Mouse (Mus musculus): ENCODE results near the gene Acmsd. TPM values are rescaled to one million over a fixed set of nuclear protein-coding genes. Genes with fewer than 3 reads are reported as not detected.

The Acmsd gene
- polyA plus RNA-seq, 1 experiment, result not detected

DNA sequence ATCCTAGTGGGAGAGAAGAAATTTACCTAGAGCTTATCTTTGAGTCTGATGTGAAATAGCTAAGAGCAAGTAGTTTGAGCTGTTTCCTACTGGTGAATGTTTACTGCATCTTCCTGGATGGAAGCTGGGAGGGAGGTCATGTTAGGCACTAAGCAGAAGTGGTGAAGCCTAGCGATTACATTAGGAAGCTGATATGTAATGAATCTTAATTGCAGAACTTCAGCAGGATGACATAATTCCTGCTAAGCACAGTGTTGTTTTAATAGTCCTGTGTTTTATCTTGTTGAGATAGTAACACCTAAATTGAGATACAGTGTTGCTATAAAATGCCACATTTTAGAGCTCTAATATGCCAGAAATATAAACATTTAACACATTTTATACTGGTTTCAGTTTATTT, 56.7 kb downstream of the Acmsd start:
- Histone ChIP-seq H3K27ac (ENCODE audit: insufficient read depth, low read depth, low read length) (no peak overlapping the region), H3K4me1 (ENCODE audit: control insufficient read depth, insufficient read depth, low read length) (peaks cover 13% of the 10 kb centered on the region), H3K4me3 (ENCODE audit: insufficient read depth, low read depth, low read length) (no peak overlapping the region)
- TF ChIP-seq POLR2A (IDR thresholded peaks at IDR 0.05; ENCODE audit: insufficient read depth, low read depth, low read length), result no peak
- no peak for TF ChIP-seq CTCF (IDR thresholded peaks at IDR 0.05; ENCODE audit: insufficient read depth, low read depth, low read length)
- WGBS, result 13% methylated on average over 1 of the region's 1 CpGs

DNA sequence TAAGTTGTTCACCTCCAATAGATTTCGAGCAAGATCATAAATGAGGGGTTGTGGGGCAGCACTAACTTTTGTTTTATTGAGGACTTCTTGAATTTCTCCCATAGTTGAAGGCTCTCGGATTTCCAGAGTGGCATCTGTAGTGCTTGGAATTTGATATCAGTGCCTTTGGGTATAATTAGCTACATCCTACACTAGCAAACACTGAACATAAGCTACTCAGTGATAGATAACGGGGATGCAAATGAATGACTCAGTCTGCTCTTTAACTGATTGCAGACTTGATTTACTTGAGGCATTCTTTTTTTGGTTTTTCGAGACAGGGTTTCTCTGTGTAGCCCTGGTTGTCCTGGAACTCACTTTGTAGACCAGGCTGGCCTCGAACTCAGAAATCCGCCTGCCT, 59.7 kb downstream of the Acmsd start:
- Histone ChIP-seq H3K4me1 (ENCODE audit: control insufficient read depth, insufficient read depth, low read length) (peaks cover 8% of the 10 kb centered on the region), H3K27ac (ENCODE audit: insufficient read depth, low read depth, low read length) (no peak overlapping the region), H3K4me3 (ENCODE audit: insufficient read depth, low read depth, low read length) (no peak overlapping the region)
- WGBS, result 67% methylated on average over 6 of the region's 6 CpGs
- no peak for TF ChIP-seq POLR2A (IDR thresholded peaks at IDR 0.05; ENCODE audit: insufficient read depth, low read depth, low read length)
- no peak for TF ChIP-seq CTCF (IDR thresholded peaks at IDR 0.05; ENCODE audit: insufficient read depth, low read depth, low read length)

DNA sequence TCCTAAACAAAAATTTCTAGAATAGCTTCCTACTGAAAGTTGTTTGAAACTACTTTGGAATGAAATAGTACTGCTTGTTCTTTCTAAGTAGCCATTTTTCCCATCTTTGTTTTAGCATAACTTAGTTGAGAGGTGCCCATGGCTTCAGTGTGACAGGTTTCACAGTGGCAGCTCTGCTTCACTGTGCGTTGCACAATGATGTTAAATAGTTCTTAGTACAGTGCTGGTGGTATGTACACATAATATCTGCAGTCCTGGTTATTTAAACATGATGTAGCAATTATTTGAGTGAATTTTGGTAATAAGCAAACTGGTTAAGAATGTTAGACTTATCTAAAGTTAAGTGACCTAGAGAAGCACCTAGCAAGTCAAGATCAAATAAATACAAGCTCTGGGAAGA, 64.2 kb downstream of the Acmsd start:
- 91% methylated on average over 1 of the region's 1 CpGs for whole genome bisulfite sequencing

DNA sequence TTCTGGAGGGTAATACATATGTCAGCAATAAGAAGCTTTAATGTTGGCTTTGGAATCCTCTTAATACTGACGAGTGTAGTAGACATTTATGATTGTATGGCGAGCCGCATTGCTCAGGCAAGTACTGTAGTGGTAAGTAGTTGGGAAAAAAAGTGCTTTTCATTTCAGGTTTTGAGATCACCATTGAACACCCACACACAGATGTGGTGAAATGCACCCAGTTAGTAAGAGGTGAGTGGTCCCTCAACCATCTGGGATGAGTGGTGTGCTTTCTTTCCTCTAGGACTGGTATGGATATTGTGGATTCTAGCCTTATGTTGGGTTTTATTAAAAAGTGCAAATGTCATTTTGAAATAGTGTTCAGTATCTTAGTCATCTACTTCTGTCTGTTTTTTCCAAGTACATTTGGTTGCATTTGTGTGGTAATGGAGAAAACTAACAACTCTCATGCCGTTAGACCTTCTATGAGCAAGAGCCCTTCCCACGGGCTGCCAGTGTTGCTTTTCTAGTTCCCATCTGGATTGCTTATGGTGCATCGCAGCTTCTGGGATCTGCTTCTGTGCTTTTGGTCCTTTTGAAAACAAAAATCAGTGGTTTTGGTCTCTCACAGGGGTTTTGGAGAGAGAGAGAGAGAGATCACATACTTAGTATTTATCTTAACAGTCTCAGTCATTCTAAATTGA, 66.0 kb downstream of the Acmsd start:
- 54% methylated on average over 6 of the region's 6 CpGs for WGBS
- TF ChIP-seq CTCF (IDR thresholded peaks at IDR 0.05; ENCODE audit: insufficient read depth, low read depth, low read length) (no peak), POLR2A (IDR thresholded peaks at IDR 0.05; ENCODE audit: insufficient read depth, low read depth, low read length) (no peak)
- Histone ChIP-seq H3K27ac (ENCODE audit: insufficient read depth, low read depth, low read length) (no peak overlapping the region), H3K4me3 (ENCODE audit: insufficient read depth, low read depth, low read length) (no peak overlapping the region), H3K4me1 (ENCODE audit: control insufficient read depth, insufficient read depth, low read length) (0 out of 2 replicates have a peak, but pooled peaks cover 2% of the 10 kb centered on the region)

More for the DNA sequence above, 64.2 kb downstream of the Acmsd start:
- H3K4me1 ChIP-seq (ENCODE audit: control insufficient read depth, insufficient read depth, low read length), result peaks cover 5% of the 10 kb centered on the region; the same call in 1 of the 2 replicates
- H3K4me3 ChIP-seq (ENCODE audit: insufficient read depth, low read depth, low read length), result no peak overlapping the region
- no peak overlapping the region for H3K27ac ChIP-seq (ENCODE audit: insufficient read depth, low read depth, low read length)
- no peak for TF ChIP-seq POLR2A (IDR thresholded peaks at IDR 0.05; ENCODE audit: insufficient read depth, low read depth, low read length)
- TF ChIP-seq CTCF (IDR thresholded peaks at IDR 0.05; ENCODE audit: insufficient read depth, low read depth, low read length), result no peak

DNA sequence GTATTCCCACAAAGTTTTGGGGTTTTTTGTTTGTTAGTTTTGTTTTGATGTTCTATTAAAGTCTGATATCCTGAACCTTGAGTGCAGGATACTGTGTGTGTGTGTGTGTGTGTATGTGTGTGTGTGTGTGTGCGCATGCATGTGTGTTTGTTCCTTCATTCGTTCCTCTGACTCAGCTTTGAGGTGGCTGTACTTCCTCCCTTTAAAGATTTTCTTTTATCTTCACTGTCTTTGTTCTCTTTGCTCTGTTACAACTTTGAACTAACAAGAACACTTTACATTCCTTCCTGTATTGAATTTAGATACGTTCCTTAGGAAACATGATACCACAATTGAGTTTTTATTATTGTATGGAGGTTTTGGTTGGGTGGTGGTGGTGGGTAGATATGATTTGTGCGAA, 67.1 kb downstream of the Acmsd start:
- Histone ChIP-seq H3K4me3 (ENCODE audit: insufficient read depth, low read depth, low read length) (no peak overlapping the region), H3K4me1 (ENCODE audit: control insufficient read depth, insufficient read depth, low read length) (no peaks in the 10 kb centered on the region), H3K27ac (ENCODE audit: insufficient read depth, low read depth, low read length) (no peak overlapping the region)
- TF ChIP-seq CTCF (IDR thresholded peaks at IDR 0.05; ENCODE audit: insufficient read depth, low read depth, low read length) (no peak), POLR2A (IDR thresholded peaks at IDR 0.05; ENCODE audit: insufficient read depth, low read depth, low read length) (no peak)
- WGBS, result 69% methylated on average over 4 of the region's 4 CpGs

DNA sequence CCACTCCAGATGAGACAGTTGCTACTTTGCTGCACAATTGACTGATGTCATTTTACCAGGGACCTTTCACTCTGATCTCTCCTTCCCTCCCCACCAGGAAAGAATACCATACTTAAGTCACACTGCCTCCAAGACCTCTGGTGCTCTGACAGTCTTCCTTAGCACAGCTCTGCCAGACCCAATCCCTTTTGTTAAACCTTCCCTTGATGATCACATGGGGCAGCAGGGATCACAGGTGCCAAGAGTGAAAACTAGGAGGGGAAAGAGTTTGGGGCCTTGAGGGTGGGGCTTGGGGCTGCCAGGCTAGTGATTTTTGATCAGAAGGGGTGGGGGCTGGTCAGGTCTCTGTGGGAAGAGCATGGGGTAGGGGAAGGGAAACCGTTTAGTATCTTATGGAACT, 67.5 kb downstream of the Acmsd start:
- 71% methylated on average over 1 of the region's 1 CpGs for WGBS
- Histone ChIP-seq H3K27ac (ENCODE audit: insufficient read depth, low read depth, low read length) (no peak overlapping the region), H3K4me1 (ENCODE audit: control insufficient read depth, insufficient read depth, low read length) (no peaks in the 10 kb centered on the region), H3K4me3 (ENCODE audit: insufficient read depth, low read depth, low read length) (no peak overlapping the region)
- TF ChIP-seq CTCF (IDR thresholded peaks at IDR 0.05; ENCODE audit: insufficient read depth, low read depth, low read length) (no peak), POLR2A (IDR thresholded peaks at IDR 0.05; ENCODE audit: insufficient read depth, low read depth, low read length) (no peak)

DNA sequence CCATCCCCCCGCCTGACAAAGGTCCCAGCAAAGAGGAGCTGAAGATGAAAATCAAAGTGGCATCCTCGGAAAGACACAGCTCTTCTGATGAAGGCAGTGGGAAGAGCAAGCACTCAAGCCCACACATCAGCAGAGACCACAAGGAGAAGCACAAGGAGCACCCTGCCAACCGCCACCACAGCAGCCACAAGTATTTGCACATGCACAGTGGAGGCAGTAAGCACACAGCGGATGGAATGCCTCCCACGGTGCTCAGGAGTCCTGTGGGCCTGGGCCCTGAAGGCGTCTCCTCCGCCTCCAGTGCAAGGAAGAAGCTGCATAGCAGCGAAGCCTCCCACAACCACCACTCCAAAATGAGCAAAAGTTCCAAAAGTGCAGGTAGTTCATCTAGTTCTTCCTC, 73.7 kb downstream of the Acmsd start:
- no peak overlapping the region for H3K27ac ChIP-seq (ENCODE audit: insufficient read depth, low read depth, low read length)
- TF ChIP-seq POLR2A (IDR thresholded peaks at IDR 0.05; ENCODE audit: insufficient read depth, low read depth, low read length), result no peak
- TF ChIP-seq CTCF (IDR thresholded peaks at IDR 0.05; ENCODE audit: insufficient read depth, low read depth, low read length), result no peak
- 80% methylated on average over 8 of the region's 8 CpGs for WGBS
- peaks cover 4% of the 10 kb centered on the region; the same call in 1 of the 2 replicates for H3K4me1 ChIP-seq (ENCODE audit: control insufficient read depth, insufficient read depth, low read length)
- H3K4me3 ChIP-seq (ENCODE audit: insufficient read depth, low read depth, low read length), result no peak overlapping the region

DNA sequence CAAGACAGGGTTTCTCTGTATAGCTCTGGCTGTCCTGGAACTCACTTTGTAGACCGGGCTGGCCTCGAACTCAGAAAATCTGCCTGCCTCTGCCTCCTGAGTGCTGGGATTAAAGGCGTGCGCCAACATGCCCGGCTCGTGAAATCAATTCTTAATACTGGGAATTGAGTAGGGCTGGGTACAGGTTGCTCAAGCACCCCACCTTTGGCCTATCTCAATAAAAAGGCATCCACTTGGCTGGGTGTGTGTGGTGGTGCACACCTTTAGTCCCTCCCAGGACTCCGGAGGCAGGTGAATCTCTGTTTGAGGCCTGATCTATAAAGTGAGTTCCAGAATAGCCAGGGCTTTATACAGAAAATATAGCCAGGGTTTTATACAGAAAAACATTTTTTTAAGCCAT, 79.5 kb downstream of the Acmsd start:
- 95% methylated on average over 7 of the region's 7 CpGs for WGBS
- Histone ChIP-seq H3K27ac (ENCODE audit: insufficient read depth, low read depth, low read length) (no peak overlapping the region), H3K4me3 (ENCODE audit: insufficient read depth, low read depth, low read length) (no peak overlapping the region), H3K4me1 (ENCODE audit: control insufficient read depth, insufficient read depth, low read length) (no peaks in the 10 kb centered on the region)
- no peak for TF ChIP-seq CTCF (IDR thresholded peaks at IDR 0.05; ENCODE audit: insufficient read depth, low read depth, low read length)

DNA sequence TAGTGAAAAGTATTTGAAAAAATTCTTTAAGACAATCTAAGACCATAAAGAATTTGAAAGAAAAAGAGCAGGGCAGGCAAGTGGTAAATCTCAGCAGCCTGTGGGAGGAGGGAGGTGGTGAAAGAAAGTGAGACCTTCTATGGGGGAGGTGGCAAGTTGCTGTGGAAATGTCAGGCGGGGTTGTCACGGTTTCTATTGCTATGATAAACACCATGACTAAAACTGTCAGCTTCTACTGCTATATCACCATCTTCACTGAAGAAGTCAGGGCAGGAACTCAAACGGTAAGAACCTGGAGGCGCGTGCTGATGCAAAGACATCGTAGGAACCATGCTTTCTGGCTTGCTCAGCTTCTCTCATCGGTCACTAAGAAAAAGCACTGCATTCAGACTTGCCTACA, 83.7 kb downstream of the Acmsd start:
- Histone ChIP-seq H3K4me3 (ENCODE audit: insufficient read depth, low read depth, low read length) (no peak overlapping the region), H3K4me1 (ENCODE audit: control insufficient read depth, insufficient read depth, low read length) (no peaks in the 10 kb centered on the region), H3K27ac (ENCODE audit: insufficient read depth, low read depth, low read length) (no peak overlapping the region)
- TF ChIP-seq POLR2A (IDR thresholded peaks at IDR 0.05; ENCODE audit: insufficient read depth, low read depth, low read length) (no peak), CTCF (IDR thresholded peaks at IDR 0.05; ENCODE audit: insufficient read depth, low read depth, low read length) (no peak)
- WGBS, result 68% methylated on average over 7 of the region's 7 CpGs

DNA sequence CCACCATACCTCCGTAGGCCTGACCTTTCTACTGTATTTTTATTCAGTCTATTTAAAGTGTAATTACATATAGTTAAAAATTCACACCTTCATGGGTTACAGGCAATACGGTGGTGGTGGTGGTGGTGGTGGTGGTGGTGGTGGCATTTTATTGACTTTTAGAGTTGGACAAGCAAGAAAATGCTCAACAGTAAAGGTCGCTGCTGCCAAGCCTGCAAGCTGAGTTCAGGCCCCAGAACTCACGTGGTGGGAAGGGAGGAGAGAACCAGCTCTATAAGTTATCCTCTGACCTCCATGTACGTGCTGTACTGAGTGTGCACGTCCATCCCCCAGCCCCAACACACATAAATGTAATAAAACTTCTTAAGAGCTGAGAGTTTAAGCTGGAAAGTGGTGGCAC, 87.2 kb downstream of the Acmsd start:
- no peak for TF ChIP-seq POLR2A (IDR thresholded peaks at IDR 0.05; ENCODE audit: insufficient read depth, low read depth, low read length)
- no peak for TF ChIP-seq CTCF (IDR thresholded peaks at IDR 0.05; ENCODE audit: insufficient read depth, low read depth, low read length)
- Histone ChIP-seq H3K4me1 (ENCODE audit: control insufficient read depth, insufficient read depth, low read length) (no peaks in the 10 kb centered on the region), H3K4me3 (ENCODE audit: insufficient read depth, low read depth, low read length) (no peak overlapping the region), H3K27ac (ENCODE audit: insufficient read depth, low read depth, low read length) (no peak overlapping the region)
- 82% methylated on average over 6 of the region's 6 CpGs for WGBS

Other genes with a start within 250 kb of the Acmsd start
- gene Tmem163, start 49.9 kb upstream of the Acmsd start, polyA plus RNA-seq (2012; ENCODE audit: insufficient read depth, insufficient read length, low replicate concordance, missing spikeins), result not detected in 2 replicates
- gene Ccnt2, start 44.8 kb downstream of the Acmsd start, polyA plus RNA-seq (2012; ENCODE audit: insufficient read depth, insufficient read length, low replicate concordance, missing spikeins), result 57.4 TPM in 1 of 2 replicates, not detected in the other
- gene Map3k19, start 125.6 kb downstream of the Acmsd start, polyA plus RNA-seq (2012; ENCODE audit: insufficient read depth, insufficient read length, low replicate concordance, missing spikeins), result not detected in 2 replicates
- gene Rab3gap1, start 139.4 kb downstream of the Acmsd start, polyA plus RNA-seq (2012; ENCODE audit: insufficient read depth, insufficient read length, low replicate concordance, missing spikeins), result 150 TPM in 1 of 2 replicates, not detected in the other